Mouse (Mus musculus): ENCODE data around the gene Morn1. TPM values are rescaled to one million over a fixed set of nuclear protein-coding genes. Genes with fewer than 3 reads are reported as not detected.

Morn1 gene
- polyA plus RNA-seq, 2 experiments from 2014 or later = 1.2 to 1.6 TPM

- no peak for ATAC-seq
Measured at GRCm38 (mm10) chr4:155140795-155141265, 54.5 kb downstream of the Morn1 start.

GRCm38 (mm10) chr4:155142836-155143235 lies 56.5 kb downstream of the Morn1 start:
- ATAC-seq = no peak

DNA sequence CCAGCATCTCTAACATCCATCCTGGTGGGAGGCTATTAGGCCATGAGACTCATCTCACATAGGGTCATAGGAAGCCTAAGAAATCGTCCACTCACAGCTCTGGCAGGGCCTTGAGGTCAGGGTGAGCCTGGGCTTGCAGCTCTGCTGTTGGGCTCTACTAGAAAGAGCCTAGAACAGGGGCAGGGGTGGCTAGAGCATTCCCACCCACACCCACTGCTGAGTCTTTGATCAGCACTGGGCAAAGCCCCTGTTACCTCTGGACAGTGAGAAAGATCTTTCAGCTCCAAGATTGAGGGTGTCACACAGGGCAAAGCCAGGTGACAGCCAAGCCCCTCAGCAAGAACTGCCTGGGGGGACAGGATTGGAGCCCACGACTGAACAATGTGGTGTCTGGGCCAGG lies 57.0 kb downstream of the Morn1 start:
- ATAC-seq = no peak

DNA sequence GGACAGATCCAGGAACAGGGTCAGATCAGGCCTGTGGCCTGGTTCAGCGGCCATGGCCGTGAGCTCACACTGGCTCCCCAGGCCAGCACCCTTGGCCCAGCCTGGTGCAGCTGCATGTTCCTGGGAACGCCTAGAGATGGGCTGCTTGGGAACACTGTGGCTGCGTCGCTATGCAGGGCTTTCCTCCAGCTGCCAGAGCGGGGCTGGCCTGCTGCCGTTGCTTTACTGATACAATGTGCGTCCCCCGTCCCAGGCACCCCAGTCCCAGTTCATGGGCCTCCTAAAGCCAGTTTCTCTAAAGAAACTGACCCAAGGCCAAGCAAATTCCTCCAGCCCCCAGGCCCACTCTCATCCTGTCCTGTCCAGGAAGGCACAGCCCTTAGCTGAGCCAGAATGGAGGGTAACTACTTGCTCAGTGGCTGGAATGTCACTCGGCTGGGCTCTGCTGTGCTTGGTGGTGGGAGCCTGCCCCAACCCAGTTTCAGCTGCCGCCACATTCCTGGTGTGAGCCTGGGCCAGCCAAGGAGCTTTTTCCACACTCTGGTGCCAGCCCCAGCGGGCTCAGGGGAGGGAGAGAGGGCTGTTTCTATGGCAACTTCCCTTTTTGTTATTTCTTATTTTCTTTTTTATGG lies 57.6 kb downstream of the Morn1 start:
- no peak for ATAC-seq

- ATAC-seq = no peak
Measured at GRCm38 (mm10) chr4:155144548-155145180, 58.3 kb downstream of the Morn1 start.

GRCm38 (mm10) chr4:155146107-155146823 lies 59.9 kb downstream of the Morn1 start:
- ATAC-seq = no peak

DNA sequence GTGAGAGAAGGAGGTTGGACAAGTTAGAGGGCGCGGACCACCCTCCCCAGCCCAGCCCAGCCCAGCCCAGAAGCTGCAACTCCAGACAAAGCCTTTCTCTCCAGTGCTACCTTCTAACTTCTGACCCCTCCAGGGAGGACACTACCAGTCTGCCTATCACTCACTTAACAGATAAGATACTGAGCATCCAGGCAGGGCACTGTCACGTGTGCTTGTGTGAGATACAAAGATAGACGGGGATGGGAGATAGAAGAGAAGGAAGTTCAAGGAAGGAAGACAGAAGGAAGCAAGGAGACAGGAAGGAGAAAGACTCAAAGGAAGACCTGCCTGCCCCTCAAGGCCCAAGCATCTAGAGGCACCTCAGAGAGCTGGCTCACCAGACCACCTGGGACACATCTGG lies 62.1 kb downstream of the Morn1 start:
- ATAC-seq = no peak

DNA sequence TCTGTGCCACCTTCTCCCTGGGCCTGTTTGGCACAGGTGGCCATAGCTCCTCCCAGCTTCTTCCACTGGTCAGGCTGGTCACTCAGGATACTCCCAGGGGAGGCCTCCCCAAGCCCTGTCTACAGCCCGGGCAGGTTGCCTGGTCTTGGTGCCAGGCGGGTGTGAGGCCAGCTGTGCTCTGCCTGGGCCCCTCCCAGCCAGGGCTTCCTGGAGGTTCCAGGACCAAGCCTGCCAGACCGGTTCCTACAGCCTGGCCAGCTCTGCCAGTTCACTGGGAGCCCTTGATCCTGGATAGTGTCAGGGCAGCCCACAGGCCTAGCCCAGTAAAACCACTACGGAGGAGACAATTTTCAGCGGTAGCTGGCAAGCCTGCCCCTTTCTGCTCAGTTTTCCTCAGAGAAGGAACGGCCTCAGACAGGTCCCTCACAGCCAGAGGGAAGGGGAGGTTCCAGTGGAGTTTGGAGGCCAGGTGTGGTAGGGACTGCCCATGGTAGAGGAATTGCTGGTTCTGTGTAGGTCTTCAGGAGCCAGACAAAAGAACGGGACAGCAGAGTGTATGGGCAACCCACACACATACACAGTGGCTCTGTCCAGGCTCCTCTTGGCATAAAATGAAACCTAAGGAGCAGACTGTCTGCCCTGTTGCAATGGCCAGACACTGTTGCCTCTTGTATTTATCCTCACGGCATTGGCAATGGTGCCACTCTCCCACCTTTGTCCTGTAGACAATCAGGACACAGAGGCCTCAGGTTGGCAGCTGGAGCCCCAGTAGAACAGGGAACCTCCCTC lies 62.7 kb downstream of the Morn1 start:
- no peak for ATAC-seq

GRCm38 (mm10) chr4:155149941-155150275 lies 63.5 kb downstream of the Morn1 start:
- no peak for ATAC-seq

GRCm38 (mm10) chr4:155150276-155151113 lies 64.1 kb downstream of the Morn1 start:
- peak; percentile 87 for ATAC-seq

GRCm38 (mm10) chr4:155151221-155151788 lies 64.9 kb downstream of the Morn1 start:
- ATAC-seq = peak; percentile 19

GRCm38 (mm10) chr4:155151845-155152244 lies 65.5 kb downstream of the Morn1 start:
- no peak for ATAC-seq

GRCm38 (mm10) chr4:155152476-155152875 lies 66.1 kb downstream of the Morn1 start:
- no peak for ATAC-seq

GRCm38 (mm10) chr4:155153389-155154072 lies 67.2 kb downstream of the Morn1 start:
- ATAC-seq = no peak

GRCm38 (mm10) chr4:155154986-155155385 lies 68.6 kb downstream of the Morn1 start:
- ATAC-seq = no peak

GRCm38 (mm10) chr4:155156734-155157133 lies 70.4 kb downstream of the Morn1 start:
- ATAC-seq = no peak

DNA sequence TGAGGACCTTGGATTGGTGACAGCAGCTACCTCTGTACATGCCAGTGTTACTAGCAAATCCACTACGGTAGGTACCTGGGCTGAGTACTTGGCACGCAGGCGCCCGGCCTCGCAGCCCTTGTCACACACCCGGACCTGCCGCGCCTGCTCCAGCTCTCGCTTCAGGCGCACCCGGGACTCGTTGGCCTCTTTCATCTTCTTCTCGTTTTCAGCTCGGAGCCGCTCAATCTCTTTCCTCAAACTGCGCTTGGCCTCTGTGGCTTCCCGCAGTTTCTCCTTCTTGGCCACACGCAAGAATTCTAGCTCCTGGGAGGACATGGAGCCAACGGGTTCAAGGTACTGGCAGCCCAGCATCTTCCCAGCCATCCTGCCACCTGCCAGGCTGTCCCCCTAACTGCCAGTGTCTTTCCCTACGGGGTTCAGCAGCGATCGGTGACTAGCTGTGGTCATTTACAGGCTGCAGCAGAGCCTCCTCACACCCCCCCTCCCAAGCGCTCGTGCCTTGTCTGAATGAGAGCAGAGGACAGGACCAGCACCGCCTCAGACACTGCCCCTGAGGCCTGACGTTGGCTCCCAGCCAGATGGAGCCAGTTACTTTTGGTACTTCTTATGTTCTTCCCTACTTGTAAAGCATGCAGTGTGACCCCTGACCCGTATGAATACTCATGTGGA lies 71.6 kb downstream of the Morn1 start:
- ATAC-seq = no peak

- no peak for ATAC-seq
Measured at GRCm38 (mm10) chr4:155158543-155158917, 72.2 kb downstream of the Morn1 start.

- ATAC-seq = peak; percentile 90
Measured at GRCm38 (mm10) chr4:155162433-155163319, 76.3 kb downstream of the Morn1 start.

DNA sequence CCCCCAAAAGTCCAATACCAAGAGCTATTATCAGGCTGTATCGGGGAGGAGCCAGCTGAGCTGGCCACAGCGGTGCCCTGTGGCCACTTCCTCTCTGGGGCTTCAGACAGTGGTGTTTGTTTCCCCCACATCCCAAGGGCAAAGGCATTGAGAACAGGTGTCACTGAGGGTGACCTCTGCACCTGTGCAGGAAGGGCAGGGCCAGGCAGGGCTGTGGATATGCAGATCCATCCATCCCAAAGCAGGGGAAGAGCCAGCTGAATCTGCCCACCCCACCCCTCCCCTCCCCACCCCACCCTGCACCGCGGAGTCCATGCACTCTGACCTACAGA lies 76.9 kb downstream of the Morn1 start:
- ATAC-seq = no peak

Data from activated CD4-positive, CD25-positive, alpha-beta regulatory T cell, adult 4 months (primary cell).